Mouse (Mus musculus): ENCODE measurements around the gene Iqcj.
A peak's percentile ranks its signal among the peaks of the same experiment; 100 is the strongest.

- 0 out of 2 replicates have a peak, but pooled peaks have one; percentile 13 for TF ChIP-seq CTCF (IDR thresholded peaks at IDR 0.05; ENCODE audit: borderline replicate concordance, insufficient read depth, low read depth, low read length)
- TF ChIP-seq POLR2A (IDR thresholded peaks at IDR 0.05; ENCODE audit: borderline replicate concordance, insufficient read depth, low read length): no peak
Measured at GRCm38 (mm10) chr3:68071395-68072386, 179.7 kb downstream of the Iqcj start.

All from cerebellum, adult 2 months (tissue).